Mouse (Mus musculus): ENCODE measurements around the gene Dpysl5.
"Not testable (repeated sequence)": the region's sequence is repeated elsewhere in the genome, so short reads cannot be mapped to it uniquely, and the experiment has no call there.

Gene Dpysl5

GRCm38 (mm10) chr5:30711147-30712001 lies at the start of gene Dpysl5:
Dpysl5 (plus strand) TSS chr5:30711564.
- DNase-seq: peak; percentile 93

DNA sequence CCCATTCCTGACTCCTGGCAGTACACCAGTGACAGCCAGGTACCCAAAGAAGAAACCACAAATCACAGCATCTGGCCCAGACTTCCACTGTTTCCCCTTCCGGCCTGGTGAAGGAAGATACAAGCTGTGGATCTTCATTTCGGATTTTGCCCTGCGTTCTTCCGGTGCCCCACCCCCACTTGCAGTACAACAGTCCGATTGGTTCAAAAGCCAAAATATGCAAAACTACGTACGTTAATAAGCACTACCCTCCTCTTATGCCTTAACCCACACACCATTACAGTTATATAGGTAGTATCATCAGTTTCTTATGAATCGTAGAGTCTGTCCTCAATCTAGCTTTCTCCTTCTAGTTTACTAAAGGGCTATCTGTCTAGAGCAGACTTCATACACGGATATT lies 46.0 kb upstream of the Dpysl5 start:
- no peak for DNase-seq

DNA sequence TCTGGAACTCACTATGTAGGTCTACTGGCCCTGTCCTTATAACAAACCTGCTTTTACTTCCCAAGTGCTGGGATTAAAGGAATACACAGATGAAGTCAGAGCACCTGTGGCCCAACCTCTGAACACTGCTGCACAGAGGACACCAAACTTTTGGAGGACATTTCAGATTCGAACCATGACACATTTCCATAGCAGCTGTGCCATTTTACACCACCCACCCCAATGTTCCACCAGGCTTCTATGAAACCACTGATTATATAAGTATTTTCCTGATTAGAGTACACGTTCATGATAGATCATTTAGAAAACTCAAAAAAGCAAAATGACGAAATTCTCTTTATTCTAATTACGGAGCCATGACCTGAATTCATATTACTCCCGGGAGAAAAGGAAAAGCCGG lies 45.4 kb upstream of the Dpysl5 start:
- DNase-seq: no peak

DNA sequence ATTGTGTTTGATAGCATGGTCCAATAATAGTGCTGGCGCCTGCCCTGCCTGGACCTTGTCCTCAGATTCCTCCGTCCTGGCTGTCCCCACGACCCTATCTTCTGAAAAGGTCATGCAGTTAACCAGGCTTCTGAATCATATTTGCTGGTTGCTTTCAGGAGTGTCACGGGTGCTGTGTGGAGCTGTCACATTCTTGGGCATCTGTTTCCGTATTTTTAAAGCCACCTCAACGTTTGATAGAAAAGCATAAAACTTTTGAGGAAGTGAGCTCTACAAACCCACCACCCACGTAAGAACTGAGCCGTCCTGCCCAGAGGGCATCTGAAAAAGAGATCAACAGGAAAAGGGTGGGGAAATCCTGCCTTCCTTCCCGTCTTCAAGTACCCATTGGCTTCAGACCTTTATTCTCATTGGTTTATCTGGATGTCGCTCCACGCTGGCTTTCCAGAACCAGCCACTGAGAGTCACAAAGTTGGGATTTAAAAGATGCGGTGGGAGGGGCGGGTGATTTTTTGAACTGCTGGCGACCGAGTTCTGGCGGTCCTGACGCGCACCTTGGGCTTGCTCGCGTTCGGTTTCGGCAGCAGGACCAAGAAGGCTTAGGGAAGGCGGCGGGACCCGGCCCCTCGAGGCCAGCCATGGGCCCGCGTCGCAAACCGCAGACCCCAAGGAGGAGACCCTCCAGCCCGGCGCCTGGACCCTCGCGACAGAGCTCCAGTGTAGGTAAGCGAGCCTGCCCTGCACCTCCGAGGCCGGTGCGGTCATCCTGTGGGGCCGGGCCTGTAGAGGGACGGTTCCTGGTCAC lies 44.8 kb upstream of the Dpysl5 start, which contains the start of gene Cenpa:
Cenpa (plus strand) TSS at position 387 of the 805 bp plus-strand sequence.
- DNase-seq: peak; percentile 98

GRCm38 (mm10) chr5:30667215-30667614 lies 44.1 kb upstream of the Dpysl5 start:
- no peak for DNase-seq

DNA sequence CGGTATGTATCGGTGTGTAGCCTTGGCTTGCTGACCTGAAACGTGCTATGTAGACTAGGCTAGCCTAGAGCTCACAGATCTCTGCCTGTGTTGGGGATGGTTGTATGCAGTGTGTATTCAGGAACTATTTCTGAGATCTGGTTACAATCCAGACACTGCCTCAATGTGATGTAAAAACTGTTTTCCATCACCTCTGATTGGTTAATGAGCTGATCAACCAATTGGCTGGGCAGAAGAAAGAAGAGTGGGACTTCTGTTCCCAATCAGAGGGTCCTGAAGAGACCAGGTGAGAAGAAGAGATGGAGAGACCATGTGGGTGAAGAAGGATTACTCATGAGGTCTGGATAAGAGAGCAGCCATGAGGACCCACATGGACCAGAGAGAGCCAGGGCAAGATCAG lies 43.7 kb upstream of the Dpysl5 start:
- DNase-seq: no peak

- no peak for DNase-seq
Measured at GRCm38 (mm10) chr5:30668637-30669495, 42.5 kb upstream of the Dpysl5 start.

- DNase-seq: no peak
Measured at GRCm38 (mm10) chr5:30669496-30669830, 41.9 kb upstream of the Dpysl5 start.

DNA sequence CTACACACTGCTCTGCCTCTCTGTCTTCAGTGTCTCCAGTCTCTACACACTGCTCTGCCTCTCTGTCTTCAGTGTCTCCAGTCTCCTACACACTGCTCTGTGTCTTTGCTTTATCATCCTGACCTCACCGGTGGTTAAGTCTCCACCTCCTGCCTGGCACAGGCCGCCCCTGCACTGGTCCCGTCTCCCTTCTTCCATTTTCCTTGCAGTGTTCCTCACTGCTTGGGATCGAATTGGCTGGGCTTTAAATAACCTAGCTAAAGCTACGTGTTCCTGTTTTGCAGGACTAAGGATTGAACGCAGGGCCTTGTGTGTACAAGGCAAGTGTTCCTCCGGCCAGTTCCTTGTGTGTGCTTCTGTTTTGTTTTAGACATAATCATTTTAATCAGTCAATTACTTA lies 41.3 kb upstream of the Dpysl5 start:
- no peak for DNase-seq

GRCm38 (mm10) chr5:30674001-30674400 lies 37.4 kb upstream of the Dpysl5 start:
- DNase-seq: no peak

DNA sequence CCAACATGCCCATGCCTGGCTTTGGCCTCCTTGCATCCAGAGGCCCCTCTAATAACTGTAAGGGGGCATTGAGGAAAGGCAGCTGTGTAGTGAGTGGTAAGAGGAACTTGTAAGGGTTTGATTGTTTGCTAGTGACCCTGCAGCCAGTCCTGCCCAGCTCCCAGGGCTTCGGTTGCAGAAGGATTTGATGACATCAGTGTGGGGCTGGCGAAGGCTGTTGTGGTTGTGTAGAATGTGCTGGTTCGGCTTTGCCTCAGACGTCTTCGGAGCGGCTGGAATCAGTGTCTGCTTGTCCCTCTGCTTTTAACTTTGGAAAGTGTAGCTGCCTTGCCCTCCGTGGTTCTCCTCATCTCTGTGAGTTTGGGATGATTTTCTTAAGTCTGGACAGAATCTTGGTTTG lies 34.6 kb upstream of the Dpysl5 start:
- no peak for DNase-seq

GRCm38 (mm10) chr5:30678069-30678468 lies 33.3 kb upstream of the Dpysl5 start:
- not testable (repeated sequence) for DNase-seq

DNA sequence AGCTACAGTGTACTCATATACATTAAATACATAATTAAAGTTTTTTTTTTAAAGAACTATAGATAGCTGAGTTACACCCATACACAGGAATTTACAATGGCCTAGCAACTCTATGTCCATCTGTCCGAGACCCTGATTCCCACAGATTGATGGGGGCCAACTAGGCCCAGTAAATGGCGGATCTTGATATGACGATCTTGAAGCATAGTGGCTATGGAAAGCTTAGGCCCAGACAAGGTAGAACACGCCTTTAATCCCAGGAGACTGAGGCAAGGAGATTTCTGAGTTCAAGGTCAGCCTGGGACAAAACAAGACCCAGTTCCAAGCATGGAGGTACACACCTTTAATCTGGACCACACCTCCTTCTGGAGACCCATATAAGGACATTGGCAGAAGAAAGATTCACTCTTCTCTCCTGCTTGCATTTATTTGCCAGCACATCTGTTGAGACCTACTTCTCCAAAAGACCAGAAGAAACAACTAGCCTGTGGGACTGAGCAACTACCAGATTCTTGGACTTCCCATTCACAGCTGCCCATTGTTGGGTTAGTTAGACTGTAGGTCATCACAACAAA lies 32.6 kb upstream of the Dpysl5 start:
- no peak for DNase-seq

- DNase-seq: no peak
Measured at GRCm38 (mm10) chr5:30679593-30679992, 31.8 kb upstream of the Dpysl5 start.

- DNase-seq: no peak
Measured at GRCm38 (mm10) chr5:30681970-30682369, 29.4 kb upstream of the Dpysl5 start.

DNA sequence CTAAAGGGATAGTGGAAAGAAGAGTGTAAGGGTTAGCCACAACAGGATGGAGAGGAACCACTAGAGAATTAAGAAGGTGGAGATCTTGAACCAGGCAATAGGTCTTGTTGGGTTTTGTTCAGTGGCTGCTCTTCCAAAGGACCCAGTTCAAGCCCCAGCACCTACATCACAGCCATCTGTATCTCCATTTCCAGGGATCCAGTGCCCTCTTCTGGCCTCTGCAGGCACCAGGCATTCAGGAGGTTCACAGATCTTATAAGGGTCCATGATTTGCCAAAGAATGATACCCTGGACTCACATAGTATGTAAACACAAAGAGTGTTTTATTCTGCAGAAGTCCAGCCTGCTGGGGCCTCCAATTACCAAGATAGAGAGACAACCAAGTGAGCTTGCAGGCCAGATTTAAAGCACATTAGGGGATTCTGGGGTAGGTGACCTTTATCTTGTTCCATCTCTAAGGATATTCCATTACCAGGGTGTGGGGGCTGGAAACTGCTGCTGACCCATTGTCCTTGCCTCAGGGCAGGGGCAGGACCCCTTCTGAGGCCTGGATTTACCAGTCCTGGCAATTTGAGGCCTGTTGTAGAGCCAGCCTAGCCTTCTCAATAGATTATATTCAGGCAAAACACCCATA lies 28.3 kb upstream of the Dpysl5 start:
- peak; percentile 5 for DNase-seq

GRCm38 (mm10) chr5:30683993-30684392 lies 27.4 kb upstream of the Dpysl5 start:
- DNase-seq: no peak

GRCm38 (mm10) chr5:30686781-30687180 lies 24.6 kb upstream of the Dpysl5 start:
- DNase-seq: peak; percentile 57

GRCm38 (mm10) chr5:30700361-30701000 lies 10.9 kb upstream of the Dpysl5 start:
- DNase-seq: no peak

GRCm38 (mm10) chr5:30701373-30701772 lies 10.0 kb upstream of the Dpysl5 start:
- DNase-seq: peak; percentile 19

DNA sequence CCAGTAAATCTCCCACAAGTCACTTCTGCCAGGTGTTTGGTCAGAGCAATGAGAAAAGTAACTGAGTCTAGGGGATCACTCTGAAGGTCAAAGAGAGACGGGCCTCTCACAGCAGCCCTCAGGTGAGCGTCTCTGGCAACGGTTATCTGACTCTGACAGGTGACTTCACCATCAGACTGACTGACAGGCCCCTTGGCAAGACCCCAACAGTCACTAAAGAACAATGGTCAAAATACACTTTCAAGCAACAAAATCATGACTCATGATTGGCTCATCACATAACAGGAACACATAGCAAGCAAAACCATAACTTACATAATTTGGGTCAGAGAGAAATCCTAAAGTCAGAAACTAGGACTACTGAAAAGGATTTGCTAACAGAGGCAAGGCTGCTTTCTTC lies 9.5 kb upstream of the Dpysl5 start:
- no peak for DNase-seq
